Mouse (Mus musculus) limb, embryonic 14.5 days (tissue): ENCODE measurements around the gene Zfp281. TPM values are rescaled to one million over a fixed set of nuclear protein-coding genes. Genes with fewer than 3 reads are reported as not detected.

Experiments
- ATAC-seq: fragments of 200-750 bp; cut with Nextera tagmentation; 2 replicates; pipeline ENCODE4 v1.8.0; 2017; ENCODE audit warnings: low read depth, moderate number of reproducible peaks, moderate TSS enrichment; ENCODE audit not compliant: low FRiP score
- DNase-seq: peaks from one replicate; pipeline ENCODE4 v3.0.0-alpha.2; 2015; ENCODE audit warnings: low spot score
- H3K27ac ChIP-seq: fragments of 300-500 bp; sonication (generic); replicated peaks from 2 replicates; pipeline ENCODE4 v1.5.1; 2014; ENCODE audit warnings: low read depth, mild to moderate bottlenecking, low read length, moderate library complexity, mixed read lengths
- H3K27me3 ChIP-seq: fragments of 300-500 bp; sonication (generic); 2 replicates; pipeline ENCODE4 v1.6.1; 2014; ENCODE audit warnings: low read length, mixed read lengths; ENCODE audit not compliant: control insufficient read depth, insufficient read depth
- H3K36me3 ChIP-seq: fragments of 300-500 bp; sonication (generic); 2 replicates; pipeline ENCODE4 v1.6.1; 2014; ENCODE audit warnings: mild to moderate bottlenecking, low read length, moderate library complexity, mixed read lengths; ENCODE audit not compliant: control insufficient read depth, insufficient read depth
- H3K4me1 ChIP-seq: fragments of 300-500 bp; sonication (generic); 2 replicates; pipeline ENCODE4 v1.6.1; 2014; ENCODE audit warnings: antibody characterized with exemption, low read length, mixed read lengths; ENCODE audit not compliant: control insufficient read depth, insufficient read depth
- H3K4me2 ChIP-seq: fragments of 300-500 bp; sonication (generic); replicated peaks from 2 replicates; pipeline ENCODE4 v1.6.1; 2014; ENCODE audit warnings: low read depth, mild to moderate bottlenecking, low read length, moderate library complexity; ENCODE audit not compliant: severe bottlenecking
- H3K4me3 ChIP-seq: fragments of 300-500 bp; sonication (generic); replicated peaks from 2 replicates; pipeline ENCODE4 v1.5.1; 2014; ENCODE audit warnings: low read length
- H3K9ac ChIP-seq: fragments of 300-500 bp; sonication (generic); 2 replicates; pipeline ENCODE4 v1.6.1; 2014; ENCODE audit warnings: mild to moderate bottlenecking, low read depth, low read length, moderate library complexity; ENCODE audit not compliant: severe bottlenecking
- H3K9me3 ChIP-seq: fragments of 300-500 bp; sonication (generic); 2 replicates; pipeline ENCODE4 v1.6.1; 2016; ENCODE audit warnings: low read length; ENCODE audit not compliant: control insufficient read depth
- POLR2A ChIP-seq: fragments of 200-500 bp; IDR thresholded peaks from 2 replicates; pipeline ENCODE4 v1.8.0; 2012; ENCODE audit warnings: inconsistent platforms, mild to moderate bottlenecking, moderate library complexity, borderline replicate concordance; ENCODE audit not compliant: insufficient read depth, insufficient read length; ENCODE audit errors: extremely low read depth
- WGBS: fragments of 180-500 bp; shearing (Covaris S2); extraction: QIAGEN DNeasy Blood & Tissue Kit; methylation state at CpG from one replicate; pipeline ENCODE4 v1.1.7; 2014; 5-methylcytosine and 5-hydroxymethylcytosine counted together
- polyA plus RNA-seq, 2 experiments: library from polyadenylated mRNA; depleted of rRNA in 1 of 2; stranded (reverse) in 1 of 2; unstranded in 1 of 2; fragments of >200 nt; fragmentation: Nextera tagmentation in 1 of 2; extraction: Ambion mirVana in 1 of 2; gene quantifications; 2 replicates each; pipeline versions ENCODE4 v1.2.1 to v1.2.3; 2012 to 2014

Gene Zfp281
- polyA plus RNA-seq, 2 experiments: 11.0 to 21.7 TPM

DNA sequence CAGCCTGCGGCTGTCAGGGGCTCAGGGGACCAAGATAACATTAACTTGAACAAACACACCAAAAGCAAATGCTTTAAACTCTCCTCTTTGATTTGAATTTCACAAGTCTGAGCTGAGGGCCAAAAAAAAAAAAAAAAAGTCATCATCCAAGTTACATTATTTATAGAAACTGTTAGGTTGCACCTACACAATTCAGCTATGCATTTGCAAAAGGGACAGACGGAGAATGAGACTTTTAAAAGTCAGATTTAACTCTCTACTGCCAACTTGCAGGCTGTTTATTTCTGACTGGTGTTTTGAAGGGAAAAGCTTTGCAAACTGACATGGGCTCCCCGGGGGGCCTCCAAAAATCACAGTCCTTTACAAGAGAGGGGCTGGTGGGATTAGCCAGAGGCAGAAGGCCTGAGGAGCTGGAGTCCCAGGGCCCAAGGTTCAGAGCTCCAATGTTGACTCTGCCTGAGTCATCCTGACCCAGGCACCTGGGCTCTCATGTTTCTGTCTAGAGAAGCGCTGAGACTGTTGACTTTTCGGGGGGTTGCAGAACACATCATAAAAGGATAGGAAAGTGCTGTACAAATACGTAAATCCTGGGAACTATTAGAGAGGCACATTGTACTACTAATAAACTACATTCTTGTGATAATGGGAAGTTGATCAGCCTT is 40.4 kb downstream of the Zfp281 start:
- DNase-seq (no peak), ATAC-seq (no peak)
- H3K4me3 ChIP-seq: no peak overlapping the region
- no peaks in the 10 kb centered on the region for H3K27me3 ChIP-seq
- H3K9me3 ChIP-seq: no peaks in the 10 kb centered on the region
- no peaks in the 10 kb centered on the region for H3K36me3 ChIP-seq
- no peak overlapping the region for H3K4me2 ChIP-seq
- H3K9ac ChIP-seq: no peak overlapping the region
- no peak for TF ChIP-seq POLR2A
- H3K27ac ChIP-seq: no peak overlapping the region
- peaks cover 21% of the 10 kb centered on the region for H3K4me1 ChIP-seq
- 41% methylated on average over 6 of the region's 6 CpGs for WGBS

DNA sequence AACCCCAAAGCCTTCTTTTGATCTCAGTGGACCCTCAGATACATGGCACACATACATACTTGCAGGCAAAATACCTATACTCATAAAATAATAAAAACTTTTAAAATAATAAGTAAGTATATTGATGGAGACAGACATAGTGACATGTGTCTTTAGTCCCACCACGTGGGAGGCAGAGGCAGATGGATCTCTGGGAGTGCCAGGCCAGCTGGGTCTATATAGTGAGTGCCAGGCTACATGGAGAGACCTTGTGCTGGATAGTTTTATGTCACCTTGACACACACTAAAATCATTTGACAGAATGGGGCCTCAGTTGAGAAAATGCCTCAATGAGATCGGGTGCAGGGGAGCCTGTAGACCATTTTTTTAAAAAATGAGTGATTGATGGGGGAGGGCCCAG is 41.8 kb downstream of the Zfp281 start:
- no peaks in the 10 kb centered on the region for H3K9me3 ChIP-seq
- DNase-seq (no peak), ATAC-seq (no peak)
- H3K4me3 ChIP-seq: no peak overlapping the region
- no peaks in the 10 kb centered on the region for H3K36me3 ChIP-seq
- H3K4me1 ChIP-seq: peaks cover 24% of the 10 kb centered on the region
- 63% methylated on average over 2 of the region's 2 CpGs for WGBS
- no peaks in the 10 kb centered on the region for H3K27me3 ChIP-seq
- H3K4me2 ChIP-seq: no peak overlapping the region
- H3K27ac ChIP-seq: no peak overlapping the region
- no peak for TF ChIP-seq POLR2A
- H3K9ac ChIP-seq: no peak overlapping the region

DNA sequence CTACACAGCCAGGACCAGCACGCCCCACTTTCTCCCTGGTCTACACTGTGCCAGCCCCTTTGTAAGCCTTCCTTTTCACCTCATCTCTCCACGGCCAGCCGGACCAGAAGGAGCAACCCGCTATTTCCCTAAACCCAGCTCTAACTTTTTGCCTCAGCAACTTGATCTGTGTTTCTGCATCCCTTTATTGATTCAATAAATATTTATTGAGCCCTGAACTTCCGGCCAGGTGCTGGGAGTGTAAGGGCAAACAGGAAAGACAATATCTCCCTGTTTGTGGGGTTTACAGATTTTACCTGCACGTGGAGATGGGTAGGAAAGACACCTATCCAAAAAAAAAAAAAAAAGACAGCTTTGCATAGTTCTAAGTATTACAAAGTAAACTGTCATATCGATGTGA is 45.2 kb downstream of the Zfp281 start:
- Histone ChIP-seq H3K4me1 (peaks cover 19% of the 10 kb centered on the region), H3K9ac (no peak overlapping the region), H3K9me3 (no peaks in the 10 kb centered on the region), H3K4me2 (no peak overlapping the region), H3K27ac (no peak overlapping the region; the same call in 1 of the 2 replicates), H3K36me3 (no peaks in the 10 kb centered on the region), H3K4me3 (no peak overlapping the region), H3K27me3 (no peaks in the 10 kb centered on the region)
- WGBS: 31% methylated on average over 7 of the region's 7 CpGs
- no peak for DNase-seq
- no peak for ATAC-seq
- no peak for TF ChIP-seq POLR2A

DNA sequence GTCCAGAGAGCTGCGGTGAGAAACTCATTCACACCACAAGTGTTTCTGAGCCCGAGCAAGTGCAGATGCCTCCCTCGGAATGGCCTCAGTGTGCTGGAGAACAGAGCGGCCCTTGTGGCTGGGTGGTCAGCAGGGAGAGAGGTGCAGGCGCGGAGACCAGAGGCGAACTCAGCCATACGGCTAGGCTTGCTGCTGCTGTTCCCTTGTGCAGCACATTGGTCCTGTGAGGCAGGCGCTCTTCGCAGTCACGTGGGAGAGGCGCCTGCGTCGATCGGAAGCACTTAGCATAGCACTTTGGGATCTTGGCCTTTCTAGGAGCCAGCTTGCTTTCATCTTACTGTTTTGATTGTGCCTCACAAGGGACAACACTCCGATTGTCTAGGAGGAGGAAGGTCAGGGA is 45.7 kb downstream of the Zfp281 start:
- Histone ChIP-seq H3K27me3 (no peaks in the 10 kb centered on the region), H3K36me3 (no peaks in the 10 kb centered on the region), H3K4me3 (no peak overlapping the region), H3K4me1 (peaks cover 19% of the 10 kb centered on the region), H3K9me3 (no peaks in the 10 kb centered on the region), H3K4me2 (no peak overlapping the region), H3K27ac (0 out of 2 replicates have a peak overlapping the region, but pooled peaks have one; percentile 35), H3K9ac (0 out of 2 replicates have a peak overlapping the region, but pooled peaks have one; percentile 0)
- ATAC-seq: no peak
- no peak for DNase-seq
- no peak for TF ChIP-seq POLR2A
- 17% methylated on average over 16 of the region's 16 CpGs for WGBS

- Histone ChIP-seq H3K9me3 (no peaks in the 10 kb centered on the region), H3K36me3 (no peaks in the 10 kb centered on the region), H3K27ac (no peak overlapping the region), H3K4me2 (no peak overlapping the region), H3K9ac (no peak overlapping the region), H3K4me1 (peaks cover 19% of the 10 kb centered on the region), H3K4me3 (no peak overlapping the region), H3K27me3 (no peaks in the 10 kb centered on the region)
- ATAC-seq (no peak), DNase-seq (no peak)
- no peak for TF ChIP-seq POLR2A
- whole genome bisulfite sequencing: 93% methylated on average over 12 of the region's 12 CpGs
Observed at GRCm38 (mm10) chr1:136671767-136672434, 47.2 kb downstream of the Zfp281 start.
